Mouse (Mus musculus): ENCODE data around the gene Rgr. TPM values are rescaled to one million over a fixed set of nuclear protein-coding genes. Genes with fewer than 3 reads are reported as not detected.

The Rgr gene
- polyA plus RNA-seq (2012; rRNA removed): not detected in 2 replicates
- polyA plus RNA-seq (2014; fragmentation: Nextera tagmentation; extraction: Ambion mirVana): not detected in 2 replicates

GRCm38 (mm10) chr14:37048914-37049410, at the start of gene Rgr:
TSS of gene Rgr (minus strand) at chr14:37048964.
- H3K36me3 ChIP-seq (replicated peaks; ENCODE audit: control insufficient read depth, insufficient read depth, low read depth): no peaks in the 10 kb centered on the region
- no peaks in the 10 kb centered on the region for H3K9me3 ChIP-seq (ENCODE audit: control insufficient read depth, low read length)
- H3K9ac ChIP-seq (replicated peaks): no peak within 1 kb of the TSS
- 64% methylated on average over 1 of the region's 1 CpGs for WGBS (ENCODE audit: insufficient replicate concordance)
- H3K27me3 ChIP-seq (ENCODE audit: control insufficient read depth, insufficient read depth, low read length): no peaks in the 10 kb centered on the region
- no peak for DNase-seq (ENCODE audit: low read depth in 3 of 3, low spot score in 3 of 3)
- TF ChIP-seq CTCF (IDR thresholded peaks at IDR 0.05; ENCODE audit: low read depth): no peak
- TF ChIP-seq EP300 (IDR thresholded peaks at IDR 0.05; ENCODE audit: low read depth): no peak
- no peak within 1 kb of the TSS for H3K4me3 ChIP-seq (ENCODE audit: insufficient read depth in 1 of 2, low read depth in 2 of 2, low read length in 2 of 2)
- no peak within 1 kb of the TSS for H3K4me2 ChIP-seq (ENCODE audit: low read depth)
- no peaks in the 10 kb centered on the region for H3K4me1 ChIP-seq (replicated peaks; ENCODE audit: control insufficient read depth in 2 of 2, insufficient read depth in 2 of 2, low read length in 1 of 2)
- no peak within 1 kb of the TSS for H3K27ac ChIP-seq
- ATAC-seq (ENCODE audit: insufficient read depth): no peak

- no peak within 1 kb of the TSS for H3K4me3 ChIP-seq (ENCODE audit: insufficient read depth in 1 of 2, low read depth in 2 of 2, low read length in 2 of 2)
These were observed 49.3 kb upstream of the Rgr start, which contains the start of gene Cdhr1 for GRCm38 (mm10) chr14:37097956-37098530. TSS of gene Cdhr1 (minus strand) at chr14:37098347.

GRCm38 (mm10) chr14:37095556-37095955, 46.8 kb upstream of the Rgr start:
- TF ChIP-seq EP300 (IDR thresholded peaks at IDR 0.05; ENCODE audit: low read depth): no peak
- no peak for TF ChIP-seq CTCF (IDR thresholded peaks at IDR 0.05; ENCODE audit: low read depth)
- Histone ChIP-seq H3K4me3 (ENCODE audit: insufficient read depth in 1 of 2, low read depth in 2 of 2, low read length in 2 of 2) (no peak overlapping the region), H3K27me3 (ENCODE audit: control insufficient read depth, insufficient read depth, low read length) (peaks cover 12% of the 10 kb centered on the region), H3K9me3 (ENCODE audit: control insufficient read depth, low read length) (no peaks in the 10 kb centered on the region), H3K9ac (replicated peaks) (no peak overlapping the region), H3K36me3 (replicated peaks; ENCODE audit: control insufficient read depth, insufficient read depth, low read depth) (no peaks in the 10 kb centered on the region), H3K4me1 (replicated peaks; ENCODE audit: control insufficient read depth in 2 of 2, insufficient read depth in 2 of 2, low read length in 1 of 2) (no peaks in the 10 kb centered on the region), H3K4me2 (ENCODE audit: low read depth) (no peak overlapping the region), H3K27ac (no peak overlapping the region)
- ATAC-seq (ENCODE audit: insufficient read depth): no peak
- no peak for DNase-seq (ENCODE audit: low read depth in 3 of 3, low spot score in 3 of 3)
- 61% methylated on average over 4 of the region's 4 CpGs for WGBS (ENCODE audit: insufficient replicate concordance)

More at GRCm38 (mm10) chr14:37097956-37098530, 49.3 kb upstream of the Rgr start, which contains the start of gene Cdhr1:
- 1% methylated on average over 30 of the region's 30 CpGs for WGBS (ENCODE audit: insufficient replicate concordance)
- peaks cover 12% of the 10 kb centered on the region for H3K27me3 ChIP-seq (ENCODE audit: control insufficient read depth, insufficient read depth, low read length)
- H3K27ac ChIP-seq: no peak within 1 kb of the TSS
- DNase-seq (ENCODE audit: low read depth in 3 of 3, low spot score in 3 of 3) (no peak), ATAC-seq (ENCODE audit: insufficient read depth) (no peak)
- TF ChIP-seq CTCF (IDR thresholded peaks at IDR 0.05; ENCODE audit: low read depth): no peak
- no peak for TF ChIP-seq EP300 (IDR thresholded peaks at IDR 0.05; ENCODE audit: low read depth)
- no peak within 1 kb of the TSS for H3K4me2 ChIP-seq (ENCODE audit: low read depth)
- H3K9me3 ChIP-seq (ENCODE audit: control insufficient read depth, low read length): no peaks in the 10 kb centered on the region
- no peaks in the 10 kb centered on the region for H3K36me3 ChIP-seq (replicated peaks; ENCODE audit: control insufficient read depth, insufficient read depth, low read depth)
- no peaks in the 10 kb centered on the region for H3K4me1 ChIP-seq (replicated peaks; ENCODE audit: control insufficient read depth in 2 of 2, insufficient read depth in 2 of 2, low read length in 1 of 2)
- no peak within 1 kb of the TSS for H3K9ac ChIP-seq (replicated peaks)

- H3K27me3 ChIP-seq (ENCODE audit: control insufficient read depth, insufficient read depth, low read length): peaks cover 11% of the 10 kb centered on the region
- DNase-seq (ENCODE audit: low read depth in 3 of 3, low spot score in 3 of 3) (no peak), ATAC-seq (ENCODE audit: insufficient read depth) (no peak)
- H3K9ac ChIP-seq (replicated peaks): no peak overlapping the region
- 69% methylated on average over 6 of the region's 6 CpGs for WGBS (ENCODE audit: insufficient replicate concordance)
- no peak overlapping the region for H3K4me2 ChIP-seq (ENCODE audit: low read depth)
- H3K36me3 ChIP-seq (replicated peaks; ENCODE audit: control insufficient read depth, insufficient read depth, low read depth): no peaks in the 10 kb centered on the region
- no peak overlapping the region for H3K27ac ChIP-seq
- no peak for TF ChIP-seq CTCF (IDR thresholded peaks at IDR 0.05; ENCODE audit: low read depth)
- no peak for TF ChIP-seq EP300 (IDR thresholded peaks at IDR 0.05; ENCODE audit: low read depth)
- no peaks in the 10 kb centered on the region for H3K9me3 ChIP-seq (ENCODE audit: control insufficient read depth, low read length)
- no peak overlapping the region for H3K4me3 ChIP-seq (ENCODE audit: insufficient read depth in 1 of 2, low read depth in 2 of 2, low read length in 2 of 2)
- no peaks in the 10 kb centered on the region for H3K4me1 ChIP-seq (replicated peaks; ENCODE audit: control insufficient read depth in 2 of 2, insufficient read depth in 2 of 2, low read length in 1 of 2)
These were observed 45.7 kb upstream of the Rgr start for GRCm38 (mm10) chr14:37094436-37094835.

GRCm38 (mm10) chr14:37083755-37084154, 35.0 kb upstream of the Rgr start:
- 24% methylated on average over 4 of the region's 4 CpGs for WGBS (ENCODE audit: insufficient replicate concordance)

More at GRCm38 (mm10) chr14:37083755-37084154, 35.0 kb upstream of the Rgr start:
- DNase-seq (ENCODE audit: low read depth in 3 of 3, low spot score in 3 of 3) (no peak), ATAC-seq (ENCODE audit: insufficient read depth) (no peak)
- Histone ChIP-seq H3K4me2 (ENCODE audit: low read depth) (no peak overlapping the region), H3K36me3 (replicated peaks; ENCODE audit: control insufficient read depth, insufficient read depth, low read depth) (no peaks in the 10 kb centered on the region), H3K4me3 (ENCODE audit: insufficient read depth in 1 of 2, low read depth in 2 of 2, low read length in 2 of 2) (no peak overlapping the region), H3K27me3 (ENCODE audit: control insufficient read depth, insufficient read depth, low read length) (no peaks in the 10 kb centered on the region), H3K9me3 (ENCODE audit: control insufficient read depth, low read length) (no peaks in the 10 kb centered on the region), H3K27ac (no peak overlapping the region), H3K4me1 (replicated peaks; ENCODE audit: control insufficient read depth in 2 of 2, insufficient read depth in 2 of 2, low read length in 1 of 2) (no peaks in the 10 kb centered on the region), H3K9ac (replicated peaks) (no peak overlapping the region)
- TF ChIP-seq CTCF (IDR thresholded peaks at IDR 0.05; ENCODE audit: low read depth): no peak
- no peak for TF ChIP-seq EP300 (IDR thresholded peaks at IDR 0.05; ENCODE audit: low read depth)
